Mouse (Mus musculus) thymus, adult 2 months (tissue): ENCODE data around the gene Pigk.

Source experiments
- CTCF ChIP-seq: fragments of 200-500 bp; IDR thresholded peaks from 2 replicates; pipeline ENCODE4 v1.5.1; 2012; ENCODE audit warnings: mild to moderate bottlenecking, control low read depth, low read length, moderate library complexity, borderline replicate concordance; ENCODE audit not compliant: control insufficient read depth, poor library complexity, insufficient read depth; ENCODE audit errors: extremely low read depth
- POLR2A ChIP-seq: fragments of 200-500 bp; IDR thresholded peaks from 2 replicates; pipeline ENCODE4 v1.6.1; 2012; ENCODE audit warnings: mild to moderate bottlenecking, low read length, control low read depth, moderate library complexity; ENCODE audit not compliant: control insufficient read depth, poor library complexity, insufficient read depth; ENCODE audit errors: extremely low read depth

- TF ChIP-seq POLR2A (no peak), CTCF (no peak)
These were observed 7.4 kb downstream of the Pigk start for GRCm38 (mm10) chr3:152721301-152721700.
